Mouse (Mus musculus): ENCODE data around the gene Txndc2. TPM values are rescaled to one million over a fixed set of nuclear protein-coding genes. Genes with fewer than 3 reads are reported as not detected.

Gene Txndc2
- polyA plus RNA-seq, 1 experiment from 2014 or later: 0.18 TPM

- 84% methylated on average over 4 of the region's 4 CpGs for WGBS
- Histone ChIP-seq H3K4me1 (replicated peaks) (peaks cover 57% of the 10 kb centered on the region), H3K27ac (no peak overlapping the region), H3K9ac (no peak overlapping the region), H3K27me3 (no peaks in the 10 kb centered on the region), H3K4me2 (no peak overlapping the region), H3K36me3 (no peaks in the 10 kb centered on the region), H3K4me3 (no peak overlapping the region), H3K9me3 (no peaks in the 10 kb centered on the region)
- no peak for ATAC-seq (ENCODE audit: low FRiP score)
Observed at GRCm38 (mm10) chr17:65606014-65606413, 36.0 kb downstream of the Txndc2 start.

- H3K4me2 ChIP-seq: no peak overlapping the region
- H3K27ac ChIP-seq: no peak overlapping the region
- H3K4me3 ChIP-seq: no peak overlapping the region
- H3K27me3 ChIP-seq: no peaks in the 10 kb centered on the region
- ATAC-seq (ENCODE audit: low FRiP score): no peak
- H3K9me3 ChIP-seq: no peaks in the 10 kb centered on the region
- no peak overlapping the region for H3K9ac ChIP-seq
- H3K36me3 ChIP-seq: no peaks in the 10 kb centered on the region
- H3K4me1 ChIP-seq (replicated peaks): peaks cover 58% of the 10 kb centered on the region
Observed at GRCm38 (mm10) chr17:65604892-65605291, 37.1 kb downstream of the Txndc2 start.

DNA sequence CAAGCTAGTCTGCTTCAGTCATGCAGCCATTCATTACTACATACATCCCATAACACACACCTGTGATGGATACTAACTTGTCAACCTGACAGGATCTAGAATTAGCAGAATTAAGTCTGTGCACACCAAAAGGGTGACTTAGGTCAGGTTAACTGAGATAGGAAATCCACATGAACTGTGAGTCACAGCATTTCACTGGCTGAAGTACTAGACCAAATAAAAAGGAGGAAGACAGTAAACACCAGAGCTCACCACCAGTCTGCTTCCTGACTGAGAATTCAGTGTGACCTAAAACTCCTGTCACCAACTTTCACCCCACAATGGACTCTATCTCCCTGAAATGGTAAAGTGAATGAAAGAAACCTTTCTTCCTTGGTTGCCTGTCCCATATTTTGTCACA, 37.7 kb downstream of the Txndc2 start:
- no peak overlapping the region for H3K27ac ChIP-seq
- ATAC-seq (ENCODE audit: low FRiP score): no peak
- no peaks in the 10 kb centered on the region for H3K27me3 ChIP-seq
- peaks cover 52% of the 10 kb centered on the region for H3K4me1 ChIP-seq (replicated peaks)
- no peak overlapping the region for H3K9ac ChIP-seq
- no peak overlapping the region for H3K4me2 ChIP-seq
- H3K4me3 ChIP-seq: no peak overlapping the region
- no peaks in the 10 kb centered on the region for H3K36me3 ChIP-seq
- no peaks in the 10 kb centered on the region for H3K9me3 ChIP-seq

GRCm38 (mm10) chr17:65597857-65598486, 44.0 kb downstream of the Txndc2 start:
- H3K4me3 ChIP-seq: no peak overlapping the region
- no peaks in the 10 kb centered on the region for H3K27me3 ChIP-seq
- H3K4me2 ChIP-seq: no peak overlapping the region
- 86% methylated on average over 3 of the region's 3 CpGs for WGBS
- peaks cover 25% of the 10 kb centered on the region for H3K4me1 ChIP-seq (replicated peaks)
- H3K9ac ChIP-seq: no peak overlapping the region
- ATAC-seq (ENCODE audit: low FRiP score): no peak
- no peaks in the 10 kb centered on the region for H3K9me3 ChIP-seq
- H3K27ac ChIP-seq: no peak overlapping the region
- H3K36me3 ChIP-seq: peaks cover under 1% of the 10 kb centered on the region

DNA sequence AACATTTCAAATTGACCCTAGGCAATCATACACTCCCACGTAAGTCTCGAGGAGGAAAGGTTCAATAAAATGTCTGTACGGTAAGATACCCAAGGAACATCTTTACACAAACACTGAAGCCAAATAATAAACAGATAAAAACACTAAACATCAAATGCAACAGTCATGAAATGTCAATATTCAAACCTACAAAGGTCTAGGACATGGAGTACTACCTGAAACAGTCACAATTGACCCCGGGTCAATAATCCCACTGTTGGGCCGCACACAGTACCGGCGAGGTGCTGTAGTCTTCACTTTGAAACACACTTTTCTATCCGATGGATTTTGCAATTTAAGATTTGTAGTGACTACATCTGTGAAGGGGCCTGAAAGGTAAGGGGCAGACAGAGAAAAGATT, 47.3 kb downstream of the Txndc2 start:
- no peak overlapping the region for H3K4me3 ChIP-seq
- no peak for ATAC-seq (ENCODE audit: low FRiP score)
- H3K27ac ChIP-seq: no peak overlapping the region
- 93% methylated on average over 8 of the region's 8 CpGs for WGBS
- H3K9me3 ChIP-seq: no peaks in the 10 kb centered on the region
- H3K4me2 ChIP-seq: no peak overlapping the region
- H3K9ac ChIP-seq: no peak overlapping the region
- H3K36me3 ChIP-seq: peaks cover 11% of the 10 kb centered on the region
- H3K27me3 ChIP-seq: no peaks in the 10 kb centered on the region
- peaks cover 16% of the 10 kb centered on the region for H3K4me1 ChIP-seq (replicated peaks)

Other genes with a start within 250 kb of the Txndc2 start
- 0.22 and 0.48 TPM in 2 replicates for gene Tmem232, start 101.4 kb downstream of the Txndc2 start, polyA plus RNA-seq (2015; fragmentation: Nextera tagmentation; extraction: Ambion mirVana)
- gene Vapa, start 28.6 kb downstream of the Txndc2 start, polyA plus RNA-seq (2015; fragmentation: Nextera tagmentation; extraction: Ambion mirVana): 257 and 265 TPM in 2 replicates
- 73.0 and 74.0 TPM in 2 replicates for gene Rab31, start 130.6 kb upstream of the Txndc2 start, polyA plus RNA-seq (2015; fragmentation: Nextera tagmentation; extraction: Ambion mirVana)
- gene Ppp4r1, start 140.4 kb upstream of the Txndc2 start, polyA plus RNA-seq (2015; fragmentation: Nextera tagmentation; extraction: Ambion mirVana): 44.7 and 47.3 TPM in 2 replicates
- gene Ralbp1, start 243.6 kb upstream of the Txndc2 start, polyA plus RNA-seq (2015; fragmentation: Nextera tagmentation; extraction: Ambion mirVana): 56.1 and 58.3 TPM in 2 replicates